Mouse (Mus musculus) ovary, postnatal 10 days (tissue): ENCODE measurements around the gene Gm17018.
"Not testable (repeated sequence)": the region's sequence is repeated elsewhere in the genome, so short reads cannot be mapped to it uniquely, and the experiment has no call there.

Source experiments
- DNase-seq: peaks from one replicate; pipeline ENCODE4 v3.0.0; 2022; ENCODE audit warnings: low spot score

Gene Gm17018

GRCm38 (mm10) chr19:45560153-45560890 is at the start of gene Gm17018, which contains the start of gene Poll:
Gene Gm17018, plus strand, starts transcription at chr19:45560615.
Gene Poll, minus strand, starts transcription at chr19:45560531.
- peak; percentile 85 for DNase-seq

GRCm38 (mm10) chr19:45510680-45511079 is 49.7 kb upstream of the Gm17018 start:
- DNase-seq = no peak

- DNase-seq = no peak
These were observed 49.0 kb upstream of the Gm17018 start for GRCm38 (mm10) chr19:45511406-45511805.

GRCm38 (mm10) chr19:45515341-45515740 is 45.1 kb upstream of the Gm17018 start:
- DNase-seq = no peak

- DNase-seq = no peak
These were observed 44.2 kb upstream of the Gm17018 start for GRCm38 (mm10) chr19:45516264-45516663.

GRCm38 (mm10) chr19:45527382-45527781 is 33.0 kb upstream of the Gm17018 start:
- no peak for DNase-seq

GRCm38 (mm10) chr19:45527931-45528534 is 32.4 kb upstream of the Gm17018 start:
- DNase-seq = no peak

- no peak for DNase-seq
These were observed 31.1 kb upstream of the Gm17018 start for GRCm38 (mm10) chr19:45529294-45529693.

- DNase-seq = no peak
These were observed 30.0 kb upstream of the Gm17018 start for GRCm38 (mm10) chr19:45530200-45530995.

- DNase-seq = no peak
These were observed 28.9 kb upstream of the Gm17018 start for GRCm38 (mm10) chr19:45531554-45531953.

- no peak for DNase-seq
These were observed 26.8 kb upstream of the Gm17018 start for GRCm38 (mm10) chr19:45533617-45534016.

- DNase-seq = no peak
These were observed 25.1 kb upstream of the Gm17018 start for GRCm38 (mm10) chr19:45535214-45535735.

GRCm38 (mm10) chr19:45535929-45536328 is 24.5 kb upstream of the Gm17018 start:
- no peak for DNase-seq

GRCm38 (mm10) chr19:45537505-45537904 is 22.9 kb upstream of the Gm17018 start:
- DNase-seq = no peak

- DNase-seq = no peak
These were observed 19.6 kb upstream of the Gm17018 start for GRCm38 (mm10) chr19:45540657-45541408.

- no peak for DNase-seq
These were observed 18.9 kb upstream of the Gm17018 start for GRCm38 (mm10) chr19:45541409-45542041.

- DNase-seq = no peak
These were observed 18.4 kb upstream of the Gm17018 start for GRCm38 (mm10) chr19:45542061-45542460.

- no peak for DNase-seq
These were observed 16.1 kb upstream of the Gm17018 start for GRCm38 (mm10) chr19:45544152-45544924.

- DNase-seq = peak; percentile 69
These were observed 15.5 kb upstream of the Gm17018 start for GRCm38 (mm10) chr19:45544925-45545321.

GRCm38 (mm10) chr19:45548196-45548595 is 12.2 kb upstream of the Gm17018 start:
- DNase-seq = not testable (repeated sequence)
